Mouse (Mus musculus): ENCODE measurements at regions not wholly inside any gene's neighbourhood (a gene's known extent, or its start where the extent isn't known, plus 50 kb on each side); places are given as distances from the start of the nearest gene placed in this dataset.
A peak's percentile ranks its signal among the peaks of the same experiment; 100 is the strongest.

- DNase-seq (ENCODE audit: extremely low spot score, low spot score) = no peak
These were observed 153.5 kb downstream of the Mex3b start for GRCm38 (mm10) chr7:83020584-83020983.

- DNase-seq (ENCODE audit: extremely low spot score, low spot score) = no peak
These were observed 156.9 kb downstream of the Mex3b start for GRCm38 (mm10) chr7:83023990-83024389.

GRCm38 (mm10) chr7:83031101-83031500 is 164.0 kb downstream of the Mex3b start:
- no peak for DNase-seq (ENCODE audit: extremely low spot score, low spot score)

GRCm38 (mm10) chr7:83032025-83032424 is 164.9 kb downstream of the Mex3b start:
- DNase-seq (ENCODE audit: extremely low spot score, low spot score) = no peak

- no peak for DNase-seq (ENCODE audit: extremely low spot score, low spot score)
These were observed 165.8 kb downstream of the Mex3b start for GRCm38 (mm10) chr7:83032924-83033323.

GRCm38 (mm10) chr7:83035190-83035589 is 168.1 kb downstream of the Mex3b start:
- DNase-seq (ENCODE audit: extremely low spot score, low spot score) = no peak

- DNase-seq (ENCODE audit: extremely low spot score, low spot score) = no peak
These were observed 169.3 kb downstream of the Mex3b start for GRCm38 (mm10) chr7:83036397-83036796.

GRCm38 (mm10) chr7:83037100-83037499 is 170.0 kb downstream of the Mex3b start:
- no peak for DNase-seq (ENCODE audit: extremely low spot score, low spot score)

GRCm38 (mm10) chr7:83037714-83038113 is 170.6 kb downstream of the Mex3b start:
- DNase-seq (ENCODE audit: extremely low spot score, low spot score) = no peak

- DNase-seq (ENCODE audit: extremely low spot score, low spot score) = no peak
These were observed 176.6 kb downstream of the Mex3b start for GRCm38 (mm10) chr7:83043746-83044145.

- no peak for DNase-seq (ENCODE audit: extremely low spot score, low spot score)
These were observed 178.1 kb downstream of the Mex3b start for GRCm38 (mm10) chr7:83045266-83045665.

- no peak for DNase-seq (ENCODE audit: extremely low spot score, low spot score)
These were observed 182.9 kb downstream of the Mex3b start for GRCm38 (mm10) chr7:83050011-83050410.

GRCm38 (mm10) chr7:83050833-83051497 is 183.8 kb downstream of the Mex3b start:
- no peak for DNase-seq (ENCODE audit: extremely low spot score, low spot score)

GRCm38 (mm10) chr7:83056101-83056935 is 189.2 kb downstream of the Mex3b start:
- no peak for DNase-seq (ENCODE audit: extremely low spot score, low spot score)

GRCm38 (mm10) chr7:83060318-83060717 is 193.2 kb downstream of the Mex3b start:
- no peak for DNase-seq (ENCODE audit: extremely low spot score, low spot score)

- DNase-seq (ENCODE audit: extremely low spot score, low spot score) = peak; percentile 18
These were observed 193.6 kb downstream of the Mex3b start for GRCm38 (mm10) chr7:83060733-83061132.

- no peak for DNase-seq (ENCODE audit: extremely low spot score, low spot score)
These were observed 194.2 kb downstream of the Mex3b start for GRCm38 (mm10) chr7:83061197-83061893.

GRCm38 (mm10) chr7:83061894-83062477 is 194.9 kb downstream of the Mex3b start:
- no peak for DNase-seq (ENCODE audit: extremely low spot score, low spot score)

GRCm38 (mm10) chr7:83063559-83063958 is 196.4 kb downstream of the Mex3b start:
- no peak for DNase-seq (ENCODE audit: extremely low spot score, low spot score)

GRCm38 (mm10) chr7:83065341-83065740 is 198.2 kb downstream of the Mex3b start:
- no peak for DNase-seq (ENCODE audit: extremely low spot score, low spot score)

- no peak for DNase-seq (ENCODE audit: extremely low spot score, low spot score)
These were observed 207.4 kb downstream of the Mex3b start for GRCm38 (mm10) chr7:83074399-83074970.
